Mouse (Mus musculus): ENCODE results near the gene Kcnj2.

DNA sequence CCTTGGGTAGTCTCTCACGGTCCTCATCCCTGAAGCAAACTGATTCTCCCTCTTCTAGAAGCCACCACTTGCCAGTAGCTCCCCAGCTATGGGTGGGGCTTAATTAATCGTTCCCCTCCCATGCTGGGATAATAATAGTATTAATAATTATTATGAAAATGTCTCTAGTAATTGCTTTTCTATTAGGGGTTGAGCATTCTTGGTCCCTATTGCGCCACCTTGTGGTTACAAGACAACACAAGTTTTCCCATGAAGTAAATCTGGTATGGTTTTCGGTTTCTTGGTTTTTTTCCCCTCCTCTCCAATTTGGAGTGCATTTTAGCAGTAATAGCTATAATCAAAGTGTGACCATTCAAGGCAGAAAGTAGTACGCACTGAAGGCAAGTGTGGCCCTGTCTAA, 23.8 kb upstream of the Kcnj2 start:
- no peak for TF ChIP-seq CTCF (conservative IDR thresholded peaks at IDR 0.05; ENCODE audit: insufficient read depth, insufficient read length, low read depth, low read length)
- no peak for TF ChIP-seq POLR2A (IDR thresholded peaks at IDR 0.05; ENCODE audit: low read depth, low read length)

All from kidney, adult 2 months (tissue).